Mouse (Mus musculus) frontal cortex, adult 2 months (tissue): Measurements from ENCODE around the gene Cyfip2. TPM values are rescaled to one million over a fixed set of nuclear protein-coding genes. Genes with fewer than 3 reads are reported as not detected.

Source experiments
- DNase-seq, 2 experiments: peaks; one replicate each; pipeline ENCODE4 v3.0.0; 2022; ENCODE audit warnings: low spot score in 1 of 2; ENCODE audit errors: extremely low spot score in 1 of 2
- polyA plus RNA-seq: library from polyadenylated mRNA; depleted of rRNA; stranded (reverse); fragments of >200 nt; gene quantifications from 2 replicates; pipeline ENCODE4 v1.2.3, GENCODE M21; 2012; rRNA removed

Gene Cyfip2
- polyA plus RNA-seq = 211 and 223 TPM in 2 replicates

GRCm38 (mm10) chr11:46312523-46313035 lies at the start of gene Cyfip2:
Gene Cyfip2, minus strand, starts transcription at chr11:46312859.
- no peak for DNase-seq

GRCm38 (mm10) chr11:46360991-46361665 lies 48.5 kb upstream of the Cyfip2 start:
- no peak for DNase-seq

GRCm38 (mm10) chr11:46358369-46358768 lies 45.7 kb upstream of the Cyfip2 start:
- DNase-seq = no peak

- no peak for DNase-seq
Observed at GRCm38 (mm10) chr11:46349681-46350410, 37.2 kb upstream of the Cyfip2 start.

GRCm38 (mm10) chr11:46348416-46348815 lies 35.8 kb upstream of the Cyfip2 start:
- no peak for DNase-seq

GRCm38 (mm10) chr11:46347756-46348155 lies 35.1 kb upstream of the Cyfip2 start:
- no peak for DNase-seq

- DNase-seq = no peak
Observed at GRCm38 (mm10) chr11:46343886-46344546, 31.4 kb upstream of the Cyfip2 start.

GRCm38 (mm10) chr11:46341960-46342359 lies 29.3 kb upstream of the Cyfip2 start:
- no peak for DNase-seq

GRCm38 (mm10) chr11:46336020-46336419 lies 23.4 kb upstream of the Cyfip2 start:
- no peak for DNase-seq

- DNase-seq = no peak
Observed at GRCm38 (mm10) chr11:46332217-46332616, 19.6 kb upstream of the Cyfip2 start.

GRCm38 (mm10) chr11:46326271-46327015 lies 13.8 kb upstream of the Cyfip2 start:
- no peak for DNase-seq

- no peak for DNase-seq
Observed at GRCm38 (mm10) chr11:46321559-46321958, 8.9 kb upstream of the Cyfip2 start.

- peak in 1 of 2 experiments; percentile 68 for DNase-seq
Observed at GRCm38 (mm10) chr11:46314534-46314933, 1.9 kb upstream of the Cyfip2 start.

- peak; percentile 84 to 85 for DNase-seq
Observed at GRCm38 (mm10) chr11:46313851-46314250, 1.2 kb upstream of the Cyfip2 start.

GRCm38 (mm10) chr11:46311703-46312522 lies 746 bp downstream of the Cyfip2 start:
- no peak for DNase-seq

- no peak for DNase-seq
Observed at GRCm38 (mm10) chr11:46311181-46311702, 1.4 kb downstream of the Cyfip2 start.

GRCm38 (mm10) chr11:46310647-46311063 lies 2.0 kb downstream of the Cyfip2 start:
- DNase-seq = peak in 1 of 2 experiments; percentile 69

- DNase-seq = no peak
Observed at GRCm38 (mm10) chr11:46309808-46310555, 2.7 kb downstream of the Cyfip2 start.
